Mouse (Mus musculus): ENCODE measurements around the gene Osbpl6. TPM values are rescaled to one million over a fixed set of nuclear protein-coding genes. Genes with fewer than 3 reads are reported as not detected.

Osbpl6 gene
- polyA plus RNA-seq, 1 experiment, result 1.8 TPM

- TF ChIP-seq POLR2A (IDR thresholded peaks at IDR 0.05; ENCODE audit: low read depth, low read length), result no peak
- no peak for TF ChIP-seq CTCF (IDR thresholded peaks at IDR 0.05; ENCODE audit: extremely low read depth, insufficient read depth, insufficient read length, insufficient replicate concordance)
- WGBS, result 82% methylated on average over 7 of the region's 7 CpGs
- Histone ChIP-seq H3K27ac (ENCODE audit: insufficient read depth, low read length) (no peak overlapping the region), H3K4me1 (ENCODE audit: control insufficient read depth, insufficient read depth, insufficient read length) (no peaks in the 10 kb centered on the region), H3K27me3 (ENCODE audit: control insufficient read depth, insufficient read depth, low read length) (no peaks in the 10 kb centered on the region), H3K4me3 (ENCODE audit: extremely low read depth, insufficient read depth, insufficient read length) (no peak overlapping the region), H3K36me3 (ENCODE audit: control insufficient read depth, insufficient read depth, low read length) (no peaks in the 10 kb centered on the region)
- no peak for DNase-seq (ENCODE audit: low read depth in 1 of 2, low spot score in 2 of 2)
Observed at GRCm38 (mm10) chr2:76435667-76436239, 29.4 kb downstream of the Osbpl6 start.

- no peaks in the 10 kb centered on the region for H3K4me1 ChIP-seq (ENCODE audit: control insufficient read depth, insufficient read depth, insufficient read length)
- 93% methylated on average over 2 of the region's 2 CpGs for WGBS
- no peaks in the 10 kb centered on the region for H3K27me3 ChIP-seq (ENCODE audit: control insufficient read depth, insufficient read depth, low read length)
- H3K36me3 ChIP-seq (ENCODE audit: control insufficient read depth, insufficient read depth, low read length), result no peaks in the 10 kb centered on the region
- TF ChIP-seq POLR2A (IDR thresholded peaks at IDR 0.05; ENCODE audit: low read depth, low read length) (no peak), CTCF (IDR thresholded peaks at IDR 0.05; ENCODE audit: extremely low read depth, insufficient read depth, insufficient read length, insufficient replicate concordance) (no peak)
- no peak overlapping the region for H3K4me3 ChIP-seq (ENCODE audit: extremely low read depth, insufficient read depth, insufficient read length)
- DNase-seq (ENCODE audit: low read depth in 1 of 2, low spot score in 2 of 2), result no peak
- no peak overlapping the region for H3K27ac ChIP-seq (ENCODE audit: insufficient read depth, low read length)
Observed at GRCm38 (mm10) chr2:76437372-76437771, 31.1 kb downstream of the Osbpl6 start.

- 57% methylated on average over 2 of the region's 2 CpGs for WGBS
Observed at GRCm38 (mm10) chr2:76439540-76439939, 33.2 kb downstream of the Osbpl6 start.

GRCm38 (mm10) chr2:76442086-76442485 lies 35.8 kb downstream of the Osbpl6 start:
- Histone ChIP-seq H3K36me3 (ENCODE audit: control insufficient read depth, insufficient read depth, low read length) (no peaks in the 10 kb centered on the region), H3K27ac (ENCODE audit: insufficient read depth, low read length) (no peak overlapping the region), H3K4me1 (ENCODE audit: control insufficient read depth, insufficient read depth, insufficient read length) (no peaks in the 10 kb centered on the region), H3K27me3 (ENCODE audit: control insufficient read depth, insufficient read depth, low read length) (no peaks in the 10 kb centered on the region), H3K4me3 (ENCODE audit: extremely low read depth, insufficient read depth, insufficient read length) (no peak overlapping the region)
- no peak for TF ChIP-seq POLR2A (IDR thresholded peaks at IDR 0.05; ENCODE audit: low read depth, low read length)
- no peak for TF ChIP-seq CTCF (IDR thresholded peaks at IDR 0.05; ENCODE audit: extremely low read depth, insufficient read depth, insufficient read length, insufficient replicate concordance)
- no peak for DNase-seq (ENCODE audit: low read depth in 1 of 2, low spot score in 2 of 2)
- 72% methylated on average over 3 of the region's 3 CpGs for WGBS

More at GRCm38 (mm10) chr2:76439540-76439939, 33.2 kb downstream of the Osbpl6 start:
- H3K27me3 ChIP-seq (ENCODE audit: control insufficient read depth, insufficient read depth, low read length), result no peaks in the 10 kb centered on the region
- no peaks in the 10 kb centered on the region for H3K4me1 ChIP-seq (ENCODE audit: control insufficient read depth, insufficient read depth, insufficient read length)
- no peak overlapping the region for H3K4me3 ChIP-seq (ENCODE audit: extremely low read depth, insufficient read depth, insufficient read length)
- H3K27ac ChIP-seq (ENCODE audit: insufficient read depth, low read length), result no peak overlapping the region
- H3K36me3 ChIP-seq (ENCODE audit: control insufficient read depth, insufficient read depth, low read length), result no peaks in the 10 kb centered on the region
- no peak for DNase-seq (ENCODE audit: low read depth in 1 of 2, low spot score in 2 of 2)
- TF ChIP-seq CTCF (IDR thresholded peaks at IDR 0.05; ENCODE audit: extremely low read depth, insufficient read depth, insufficient read length, insufficient replicate concordance), result no peak
- TF ChIP-seq POLR2A (IDR thresholded peaks at IDR 0.05; ENCODE audit: low read depth, low read length), result no peak

DNA sequence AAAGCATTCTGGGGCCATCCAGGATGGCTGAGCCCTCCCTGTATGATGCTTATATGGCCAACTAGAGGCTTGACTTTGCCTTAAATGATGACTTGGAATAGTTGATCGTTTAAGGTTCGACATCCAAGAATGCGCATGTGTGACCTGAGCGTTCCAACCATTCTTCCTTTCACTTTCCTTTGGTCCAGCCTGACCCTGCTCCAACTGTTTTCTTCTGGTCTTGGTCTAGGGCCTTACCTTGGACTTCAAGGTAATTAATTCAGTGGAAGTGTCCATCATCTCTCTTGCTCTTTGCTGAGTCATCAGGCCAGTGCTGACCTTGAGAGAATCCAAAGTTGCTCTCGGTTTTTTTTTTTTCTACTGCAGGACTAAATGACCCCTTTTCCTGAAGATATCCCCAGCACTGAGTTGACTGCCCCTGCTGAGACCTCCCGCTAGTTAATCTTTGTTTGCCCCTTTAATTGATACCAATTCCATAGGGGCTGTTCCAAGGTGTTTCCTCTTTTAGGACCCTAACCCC lies 43.6 kb downstream of the Osbpl6 start:
- H3K27ac ChIP-seq (ENCODE audit: insufficient read depth, low read length), result no peak overlapping the region
- TF ChIP-seq CTCF (IDR thresholded peaks at IDR 0.05; ENCODE audit: extremely low read depth, insufficient read depth, insufficient read length, insufficient replicate concordance) (no peak), POLR2A (IDR thresholded peaks at IDR 0.05; ENCODE audit: low read depth, low read length) (no peak)
- DNase-seq (ENCODE audit: low read depth in 1 of 2, low spot score in 2 of 2), result no peak
- H3K4me3 ChIP-seq (ENCODE audit: extremely low read depth, insufficient read depth, insufficient read length), result no peak overlapping the region
- WGBS, result 88% methylated on average over 6 of the region's 6 CpGs
- H3K27me3 ChIP-seq (ENCODE audit: control insufficient read depth, insufficient read depth, low read length), result no peaks in the 10 kb centered on the region
- no peaks in the 10 kb centered on the region for H3K4me1 ChIP-seq (ENCODE audit: control insufficient read depth, insufficient read depth, insufficient read length)
- H3K36me3 ChIP-seq (ENCODE audit: control insufficient read depth, insufficient read depth, low read length), result no peaks in the 10 kb centered on the region

DNA sequence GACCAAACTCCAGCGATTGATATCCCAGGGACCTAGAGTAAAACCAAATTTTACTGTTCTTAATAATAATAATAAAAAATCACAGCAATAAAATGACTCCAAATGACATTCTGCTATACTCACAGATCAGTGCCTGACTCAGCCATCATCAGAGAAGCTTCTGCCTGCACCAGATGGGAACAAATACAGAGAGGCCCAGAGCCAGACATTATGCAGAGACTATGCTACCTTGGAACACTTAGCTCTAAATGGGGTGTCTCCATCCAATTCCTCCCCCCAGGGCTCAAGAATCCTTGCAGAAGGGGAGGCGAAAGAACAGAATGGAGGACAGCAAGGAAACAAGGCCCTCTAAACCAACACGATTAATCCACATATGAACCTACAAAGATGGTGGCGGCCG lies 60.4 kb downstream of the Osbpl6 start:
- Histone ChIP-seq H3K4me3 (ENCODE audit: extremely low read depth, insufficient read depth, insufficient read length) (no peak overlapping the region), H3K27me3 (ENCODE audit: control insufficient read depth, insufficient read depth, low read length) (no peaks in the 10 kb centered on the region), H3K27ac (ENCODE audit: insufficient read depth, low read length) (no peak overlapping the region), H3K36me3 (ENCODE audit: control insufficient read depth, insufficient read depth, low read length) (no peaks in the 10 kb centered on the region), H3K4me1 (ENCODE audit: control insufficient read depth, insufficient read depth, insufficient read length) (no peaks in the 10 kb centered on the region)
- DNase-seq (ENCODE audit: low read depth in 1 of 2, low spot score in 2 of 2), result no peak
- no peak for TF ChIP-seq CTCF (IDR thresholded peaks at IDR 0.05; ENCODE audit: extremely low read depth, insufficient read depth, insufficient read length, insufficient replicate concordance)
- no peak for TF ChIP-seq POLR2A (IDR thresholded peaks at IDR 0.05; ENCODE audit: low read depth, low read length)
- 92% methylated on average over 5 of the region's 5 CpGs for whole genome bisulfite sequencing

DNA sequence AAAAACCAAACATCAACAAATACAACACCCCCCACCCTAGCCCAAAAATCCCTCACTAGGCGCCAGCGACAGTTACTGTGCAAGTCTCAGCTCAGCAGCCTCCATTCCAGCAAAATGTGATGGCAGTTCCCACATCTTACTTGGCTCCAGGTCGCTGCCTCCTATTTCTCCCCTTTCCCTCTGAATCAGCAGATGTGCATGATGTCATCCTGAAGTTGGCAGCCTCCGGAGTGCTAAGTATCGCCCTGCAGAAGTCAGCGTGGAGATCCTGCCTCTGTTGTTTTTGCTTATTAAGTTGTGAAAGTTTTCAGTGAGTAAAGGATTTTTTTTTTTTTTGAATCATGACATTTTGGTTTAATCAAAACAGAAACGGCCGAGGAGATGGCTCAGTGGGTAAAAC lies 61.9 kb downstream of the Osbpl6 start:
- Histone ChIP-seq H3K27ac (ENCODE audit: insufficient read depth, low read length) (no peak overlapping the region), H3K4me1 (ENCODE audit: control insufficient read depth, insufficient read depth, insufficient read length) (no peaks in the 10 kb centered on the region), H3K27me3 (ENCODE audit: control insufficient read depth, insufficient read depth, low read length) (no peaks in the 10 kb centered on the region), H3K36me3 (ENCODE audit: control insufficient read depth, insufficient read depth, low read length) (no peaks in the 10 kb centered on the region), H3K4me3 (ENCODE audit: extremely low read depth, insufficient read depth, insufficient read length) (no peak overlapping the region)
- no peak for DNase-seq (ENCODE audit: low read depth in 1 of 2, low spot score in 2 of 2)
- TF ChIP-seq POLR2A (IDR thresholded peaks at IDR 0.05; ENCODE audit: low read depth, low read length) (no peak), CTCF (IDR thresholded peaks at IDR 0.05; ENCODE audit: extremely low read depth, insufficient read depth, insufficient read length, insufficient replicate concordance) (no peak)
- 80% methylated on average over 8 of the region's 8 CpGs for WGBS

Data from spleen, adult 2 months (tissue).